Mouse (Mus musculus) lung, embryonic 16.5 days (tissue): Measurements from ENCODE around the gene Evx2. TPM values are rescaled to one million over a fixed set of nuclear protein-coding genes. Genes with fewer than 3 reads are reported as not detected.
A peak's percentile ranks its signal among the peaks of the same experiment; 100 is the strongest.

Experiments used
- ATAC-seq: fragments of 200-750 bp; cut with Nextera tagmentation; 2 replicates; pipeline ENCODE4 v1.8.0; 2017; ENCODE audit warnings: low read depth, mild to moderate bottlenecking, moderate library complexity
- H3K27ac ChIP-seq: fragments of 300-500 bp; sonication (generic); 2 replicates; pipeline ENCODE4 v1.5.1; 2014; ENCODE audit warnings: mild to moderate bottlenecking, control low read depth, low read length
- H3K27me3 ChIP-seq: fragments of 300-500 bp; sonication (generic); 2 replicates; pipeline ENCODE4 v1.6.1; 2014; ENCODE audit warnings: low read depth, low read length, mixed read lengths; ENCODE audit not compliant: control insufficient read depth, insufficient read depth
- H3K36me3 ChIP-seq: fragments of 300-500 bp; sonication (generic); 2 replicates; pipeline ENCODE4 v1.6.1; 2014; ENCODE audit warnings: low read length; ENCODE audit not compliant: control insufficient read depth, insufficient read depth
- H3K4me1 ChIP-seq: fragments of 300-500 bp; sonication (generic); replicated peaks from 2 replicates; pipeline ENCODE4 v1.6.1; 2014; ENCODE audit warnings: low read length, mixed read lengths; ENCODE audit not compliant: control insufficient read depth, insufficient read depth
- H3K4me2 ChIP-seq: fragments of 300-500 bp; sonication (generic); 2 replicates; pipeline ENCODE4 v1.6.1; 2014; ENCODE audit warnings: low read depth, low read length, control low read depth
- H3K4me3 ChIP-seq: fragments of 300-500 bp; sonication (generic); 2 replicates; pipeline ENCODE4 v1.5.1; 2014; ENCODE audit warnings: mild to moderate bottlenecking, low read length, control low read depth
- H3K9ac ChIP-seq: fragments of 300-500 bp; sonication (generic); 2 replicates; pipeline ENCODE4 v1.6.1; 2014; ENCODE audit warnings: low read length, control low read depth
- H3K9me3 ChIP-seq: fragments of 300-500 bp; sonication (generic); 2 replicates; pipeline ENCODE4 v1.6.1; 2016; ENCODE audit warnings: low read length; ENCODE audit not compliant: control insufficient read depth
- WGBS: fragments of 180-500 bp; shearing (Covaris S2); extraction: QIAGEN DNeasy Blood & Tissue Kit; methylation state at CpG from one replicate; pipeline ENCODE4 v1.1.7; 2014; 5-methylcytosine and 5-hydroxymethylcytosine counted together
- polyA plus RNA-seq: library from polyadenylated mRNA; unstranded; fragments of >200 nt; fragmentation: Nextera tagmentation; extraction: Ambion mirVana; gene quantifications from 2 replicates; pipeline ENCODE4 v1.2.1, GENCODE M21; 2015

Gene Evx2
- polyA plus RNA-seq, 1 experiment from 2014 or later: not detected

GRCm38 (mm10) chr2:74695813-74696430, 36.6 kb upstream of the Evx2 start:
- Histone ChIP-seq H3K4me1 (peaks cover 4% of the 10 kb centered on the region), H3K9me3 (no peaks in the 10 kb centered on the region), H3K36me3 (no peaks in the 10 kb centered on the region), H3K4me2 (no peak overlapping the region), H3K9ac (no peak overlapping the region), H3K27ac (no peak overlapping the region), H3K4me3 (no peak overlapping the region), H3K27me3 (peaks cover 100% of the 10 kb centered on the region)
- ATAC-seq: no peak
- 3% methylated on average over 7 of the region's 7 CpGs for WGBS

GRCm38 (mm10) chr2:74695383-74695782, 36.0 kb upstream of the Evx2 start:
- H3K4me3 ChIP-seq: no peak overlapping the region
- H3K9me3 ChIP-seq: no peaks in the 10 kb centered on the region
- WGBS: 5% methylated on average over 1 of the region's 1 CpGs
- H3K9ac ChIP-seq: no peak overlapping the region
- no peak for ATAC-seq
- H3K4me1 ChIP-seq: peaks cover 4% of the 10 kb centered on the region
- peaks cover 96% of the 10 kb centered on the region for H3K27me3 ChIP-seq
- no peak overlapping the region for H3K27ac ChIP-seq
- H3K4me2 ChIP-seq: no peak overlapping the region
- H3K36me3 ChIP-seq: no peaks in the 10 kb centered on the region

GRCm38 (mm10) chr2:74694066-74694465, 34.7 kb upstream of the Evx2 start:
- H3K9ac ChIP-seq: no peak overlapping the region
- WGBS: 3% methylated on average over 16 of the region's 16 CpGs
- peaks cover 4% of the 10 kb centered on the region for H3K4me1 ChIP-seq
- H3K27ac ChIP-seq: no peak overlapping the region
- no peaks in the 10 kb centered on the region for H3K9me3 ChIP-seq
- H3K4me2 ChIP-seq: no peak overlapping the region
- peaks cover 94% of the 10 kb centered on the region for H3K27me3 ChIP-seq
- ATAC-seq: no peak
- no peaks in the 10 kb centered on the region for H3K36me3 ChIP-seq
- H3K4me3 ChIP-seq: no peak overlapping the region

- Histone ChIP-seq H3K9ac (no peak overlapping the region), H3K4me1 (peaks cover 4% of the 10 kb centered on the region), H3K9me3 (no peaks in the 10 kb centered on the region), H3K4me2 (no peak overlapping the region), H3K4me3 (no peak overlapping the region), H3K36me3 (no peaks in the 10 kb centered on the region), H3K27me3 (peaks cover 93% of the 10 kb centered on the region), H3K27ac (no peak overlapping the region)
- no peak for ATAC-seq
- 7% methylated on average over 4 of the region's 4 CpGs for WGBS
These were observed 34.1 kb upstream of the Evx2 start for GRCm38 (mm10) chr2:74693432-74693827.

- ATAC-seq: no peak
- Histone ChIP-seq H3K36me3 (no peaks in the 10 kb centered on the region), H3K9ac (no peak overlapping the region), H3K4me2 (no peak overlapping the region), H3K4me1 (peaks cover 2% of the 10 kb centered on the region; the same call in 1 of the 2 replicates), H3K9me3 (no peaks in the 10 kb centered on the region), H3K27me3 (peaks cover 93% of the 10 kb centered on the region), H3K4me3 (no peak overlapping the region), H3K27ac (no peak overlapping the region)
- 1% methylated on average over 20 of the region's 20 CpGs for WGBS
These were observed 33.6 kb upstream of the Evx2 start for GRCm38 (mm10) chr2:74692808-74693431.

- Histone ChIP-seq H3K4me3 (no peak overlapping the region), H3K9me3 (no peaks in the 10 kb centered on the region), H3K9ac (no peak overlapping the region), H3K4me2 (no peak overlapping the region), H3K4me1 (no peaks in the 10 kb centered on the region), H3K27ac (no peak overlapping the region), H3K36me3 (no peaks in the 10 kb centered on the region), H3K27me3 (peaks cover 93% of the 10 kb centered on the region)
- 4% methylated on average over 35 of the region's 35 CpGs for WGBS
- ATAC-seq: no peak
These were observed 32.8 kb upstream of the Evx2 start for GRCm38 (mm10) chr2:74691995-74692807.

- Histone ChIP-seq H3K27ac (no peak within 1 kb of the TSS), H3K9ac (no peak within 1 kb of the TSS), H3K4me3 (0 out of 2 replicates have a peak within 1 kb of the TSS, but pooled peaks have one; percentile 19), H3K4me2 (no peak within 1 kb of the TSS), H3K9me3 (no peaks in the 10 kb centered on the region), H3K4me1 (no peaks in the 10 kb centered on the region), H3K36me3 (no peaks in the 10 kb centered on the region), H3K27me3 (peaks cover 93% of the 10 kb centered on the region)
- 2% methylated on average over 56 of the region's 56 CpGs for WGBS
- peak; percentile 87 for ATAC-seq
These were observed 31.9 kb upstream of the Evx2 start, which contains the start of gene Hoxd10 for GRCm38 (mm10) chr2:74691022-74691951. Gene Hoxd10 (plus strand): TSS chr2:74691924.

- WGBS: 8% methylated on average over 8 of the region's 8 CpGs
- H3K9me3 ChIP-seq: no peaks in the 10 kb centered on the region
- ATAC-seq: no peak
- H3K4me1 ChIP-seq: no peaks in the 10 kb centered on the region
- H3K4me2 ChIP-seq: no peak overlapping the region
- H3K27me3 ChIP-seq: peaks cover 87% of the 10 kb centered on the region
- no peaks in the 10 kb centered on the region for H3K36me3 ChIP-seq
- no peak overlapping the region for H3K4me3 ChIP-seq
- H3K9ac ChIP-seq: no peak overlapping the region
- H3K27ac ChIP-seq: no peak overlapping the region
These were observed 31.0 kb upstream of the Evx2 start for GRCm38 (mm10) chr2:74690338-74690716.
